Mouse (Mus musculus) bone marrow macrophage, adult 2 months (primary cell): Measurements from ENCODE around the gene Tmco5.

Source experiments
- CTCF ChIP-seq: IDR thresholded peaks from 2 replicates; pipeline ENCODE4 v1.5.1; 2012; ENCODE audit warnings: low read depth, mild to moderate bottlenecking, low read length, moderate library complexity
- POLR2A ChIP-seq: IDR thresholded peaks from 2 replicates; pipeline ENCODE4 v1.6.1; 2012; ENCODE audit warnings: mild to moderate bottlenecking, low read depth, low read length, borderline replicate concordance

DNA sequence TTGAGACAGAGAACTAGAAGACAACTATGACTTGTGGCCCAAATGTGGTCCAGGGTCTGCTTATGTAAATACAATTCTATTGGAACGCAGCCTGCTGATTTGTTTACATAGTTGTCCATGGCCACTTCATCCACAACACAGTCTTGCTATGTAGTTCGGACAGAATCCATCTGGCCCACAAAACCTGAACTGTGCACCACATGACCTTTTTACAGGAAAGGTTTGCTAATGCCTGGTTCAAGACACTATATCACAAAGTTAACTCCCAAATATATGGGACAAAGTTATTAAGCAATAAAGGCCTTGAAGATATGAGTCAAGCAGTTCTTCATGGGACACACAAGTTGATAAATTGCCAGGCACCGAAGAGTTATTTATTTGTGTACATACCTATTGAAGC lies 63.3 kb downstream of the Tmco5 start:
- TF ChIP-seq CTCF (no peak), POLR2A (no peak)
